Mouse (Mus musculus) liver, postnatal 0 days (tissue): ENCODE measurements at regions not wholly inside any gene's neighbourhood (a gene's known extent, or its start where the extent isn't known, plus 50 kb on each side); places are given as distances from the start of the nearest gene placed in this dataset.

Experiments
- CTCF ChIP-seq: sonication (generic); IDR thresholded peaks from 2 replicates; pipeline ENCODE4 v1.5.1; 2016; ENCODE audit warnings: antibody characterized with exemption, low read depth
- EP300 ChIP-seq: IDR thresholded peaks from 2 replicates; pipeline ENCODE4 v1.6.1; 2016; ENCODE audit warnings: antibody characterized with exemption, low read depth, mild to moderate bottlenecking

- TF ChIP-seq CTCF (no peak), EP300 (no peak)
These were observed 90.5 kb upstream of the Paip1 start for GRCm38 (mm10) chr13:119337861-119338260.
